Mouse (Mus musculus): ENCODE data around the gene Il6st.

The Il6st gene

DNA sequence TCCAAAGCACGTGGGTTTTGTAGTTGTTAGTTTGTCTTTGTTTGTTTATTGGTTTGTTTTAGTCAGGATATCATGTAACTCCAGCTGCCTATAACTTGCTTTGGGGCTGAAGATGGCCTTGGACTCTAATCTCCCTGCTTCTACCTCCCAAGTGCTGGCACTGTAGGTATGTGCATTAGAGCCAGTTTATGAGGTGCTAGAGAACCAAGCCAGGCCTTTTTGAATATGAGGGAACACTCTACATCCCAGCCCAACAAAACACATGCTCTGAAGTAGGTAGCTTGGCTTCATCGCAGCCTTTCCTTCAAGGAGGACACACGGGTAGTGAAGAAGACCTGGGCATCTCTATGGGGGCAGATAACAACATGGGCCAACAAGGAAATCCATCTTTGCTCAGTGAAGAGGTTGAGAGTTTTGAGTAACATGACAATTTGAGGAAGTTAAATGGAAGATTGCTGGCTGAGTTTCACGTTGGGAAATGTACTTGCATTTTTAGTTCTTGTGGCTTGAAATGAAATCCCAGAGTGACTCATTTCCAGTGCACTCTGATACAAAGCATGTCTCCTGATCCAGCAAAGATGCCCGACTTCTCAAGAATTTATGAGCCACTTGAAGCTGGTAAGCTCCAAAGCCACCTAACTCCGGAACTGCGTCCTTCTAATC lies 20.9 kb upstream of the Il6st start:
- peak; percentile 79 for DNase-seq (ENCODE audit: low read depth)

DNA sequence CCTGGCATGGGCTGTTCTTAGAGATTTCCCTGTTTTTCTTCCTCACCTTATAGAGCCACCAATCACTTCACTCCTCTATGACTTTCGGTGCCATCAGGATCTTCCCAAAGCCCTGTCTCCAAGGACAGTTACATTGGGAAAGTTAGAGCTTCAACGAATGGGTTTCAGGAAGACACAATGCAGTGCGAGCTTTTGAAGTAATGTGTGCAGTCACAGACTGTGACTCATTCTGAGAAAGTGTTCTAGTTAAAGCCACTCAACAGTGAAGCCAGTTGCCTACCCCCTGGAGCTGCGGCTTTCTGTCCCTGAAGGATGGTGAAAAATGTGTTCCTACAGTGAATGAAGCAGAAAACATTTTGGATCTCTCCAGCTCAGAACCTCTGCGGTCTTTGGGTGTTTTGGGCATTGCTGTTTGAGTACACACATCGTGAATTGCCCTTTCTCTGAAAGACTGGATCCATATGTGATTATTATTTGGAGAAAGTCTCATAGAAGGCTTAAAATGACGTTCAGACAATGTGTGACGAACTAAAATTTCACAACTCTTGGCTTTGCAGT lies 16.7 kb upstream of the Il6st start:
- peak; percentile 70 for DNase-seq (ENCODE audit: low read depth)

DNA sequence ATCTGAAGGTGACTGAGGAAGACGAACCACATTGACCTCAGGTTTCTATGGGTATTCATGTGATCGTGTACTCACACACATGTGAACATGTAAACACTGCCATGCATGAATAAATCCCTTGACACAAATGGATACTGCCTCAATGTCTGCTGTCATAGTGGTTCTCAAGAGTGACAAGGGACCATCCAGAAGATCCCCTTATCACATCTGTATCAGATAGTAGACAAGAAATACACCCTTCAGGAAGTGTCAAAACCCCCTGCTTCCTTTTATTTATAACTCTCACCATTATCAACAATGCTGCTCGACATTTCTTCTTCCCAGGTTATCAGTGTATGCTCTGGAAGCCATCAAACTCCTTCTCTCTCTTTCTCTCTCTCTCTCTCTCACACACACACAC lies 13.7 kb upstream of the Il6st start:
- DNase-seq (ENCODE audit: low read depth) = no peak

DNA sequence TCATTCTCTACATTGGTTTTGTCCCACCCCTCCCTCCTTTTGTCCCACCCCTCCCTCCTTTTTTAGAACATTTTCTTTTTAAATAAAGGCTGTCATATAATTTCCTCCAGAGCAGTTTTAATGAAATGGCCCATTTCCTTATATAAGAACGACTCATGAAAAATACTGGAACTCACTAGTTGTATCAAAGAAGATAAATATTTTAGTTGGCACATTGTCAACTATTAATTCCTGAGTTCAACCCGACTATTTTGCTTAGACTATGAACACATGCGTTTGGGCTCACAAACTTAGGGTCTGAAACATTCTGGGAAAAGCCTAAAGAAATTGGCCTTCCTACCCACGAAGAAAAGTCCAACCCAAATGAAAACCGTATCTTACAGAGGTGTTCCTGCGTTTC lies 6.5 kb upstream of the Il6st start:
- peak; percentile 58 for DNase-seq (ENCODE audit: low read depth)

DNA sequence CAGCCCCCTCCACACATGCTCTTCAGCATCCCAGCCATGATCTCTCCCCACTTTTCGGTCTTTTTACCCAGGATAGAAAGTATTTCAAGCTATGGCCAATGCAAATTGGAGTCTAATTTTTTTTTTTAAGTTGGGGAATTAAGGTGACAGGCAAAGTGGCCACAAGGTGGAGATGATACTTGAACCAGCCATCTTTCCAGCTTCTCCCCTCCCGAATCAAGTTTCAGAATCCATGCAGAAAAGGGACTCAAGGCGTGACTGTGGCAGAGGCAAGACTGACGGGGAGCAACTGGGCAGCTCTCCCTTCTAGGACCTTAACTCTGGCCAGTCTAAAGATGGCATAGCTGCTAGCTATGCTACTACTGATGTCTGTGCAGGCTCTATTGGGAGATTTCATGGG lies 5.9 kb upstream of the Il6st start:
- no peak for DNase-seq (ENCODE audit: low read depth)

DNA sequence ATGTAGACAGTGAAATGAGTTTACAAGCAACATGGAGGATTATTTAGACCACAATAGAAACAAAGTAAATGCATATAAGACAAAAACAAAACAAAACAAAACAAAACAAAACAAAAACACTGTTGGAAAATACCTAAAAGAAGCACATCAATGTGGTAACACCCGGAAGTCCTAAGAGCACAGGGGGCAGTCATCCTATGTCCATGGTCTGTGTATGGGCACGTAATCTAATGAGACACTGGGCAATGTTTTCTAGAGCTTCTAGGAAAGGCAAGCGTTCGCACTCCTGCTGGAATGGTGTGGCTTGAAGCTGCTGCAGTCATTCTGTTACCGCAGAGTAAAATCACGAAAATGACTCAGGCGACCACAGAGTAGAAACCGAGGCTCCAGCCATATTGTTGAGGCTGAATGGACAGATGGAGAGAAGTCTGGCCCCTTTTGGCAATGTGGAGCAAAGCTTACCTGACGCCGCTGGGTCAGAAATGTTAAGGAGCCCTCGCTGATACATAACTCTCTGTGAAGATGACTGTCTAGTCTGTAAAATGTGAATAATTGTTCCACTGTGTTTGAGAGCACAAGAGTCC lies 5.3 kb upstream of the Il6st start:
- no peak for DNase-seq (ENCODE audit: low read depth)

DNA sequence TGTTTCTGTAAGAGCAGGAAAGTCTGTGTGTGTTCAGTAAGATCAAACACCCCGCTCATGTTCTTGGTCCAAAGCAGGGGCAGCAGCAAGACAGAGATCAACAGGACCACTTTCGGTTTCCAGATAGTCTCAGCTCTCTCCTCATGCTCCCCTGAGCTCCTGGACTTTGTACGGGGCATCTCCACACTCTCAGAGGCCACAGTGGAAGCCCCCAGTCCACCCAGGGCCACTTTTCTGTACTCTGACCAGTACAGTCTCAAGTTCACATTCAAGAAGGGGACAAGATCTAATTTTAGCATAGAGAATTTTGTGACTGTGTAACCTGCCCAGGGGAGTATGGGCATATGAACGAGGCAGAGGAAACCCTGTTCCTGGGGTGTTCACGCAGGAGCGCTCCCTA lies 3.9 kb upstream of the Il6st start:
- no peak for DNase-seq (ENCODE audit: low read depth)

DNA sequence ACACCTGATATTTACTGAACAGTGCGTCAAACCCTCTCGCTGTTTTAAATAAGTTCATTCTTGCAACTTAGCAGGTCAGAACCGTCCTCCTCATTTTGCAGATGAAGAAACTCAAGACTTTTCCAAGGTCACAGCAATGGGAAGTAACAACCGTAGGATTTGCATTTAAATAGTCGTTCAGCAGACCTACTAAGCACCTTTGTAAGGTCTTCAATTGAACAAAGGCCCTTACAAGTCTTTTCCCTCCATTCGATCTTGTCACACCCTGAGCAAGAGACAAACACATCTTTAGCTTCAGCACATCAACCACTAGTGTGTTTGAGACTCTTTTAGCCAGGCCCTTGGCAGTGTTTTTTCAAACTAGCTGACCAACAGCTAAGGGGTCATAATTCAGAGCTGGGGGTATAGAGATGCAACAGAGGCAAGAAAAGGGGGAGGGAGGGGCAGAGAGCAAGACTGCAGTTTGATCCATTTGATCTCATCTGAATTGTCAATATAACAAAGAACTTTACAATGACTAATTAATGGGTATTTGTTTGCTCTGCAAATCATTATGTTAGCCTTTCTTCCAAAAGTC lies 1.4 kb upstream of the Il6st start:
- DNase-seq (ENCODE audit: low read depth) = no peak

DNA sequence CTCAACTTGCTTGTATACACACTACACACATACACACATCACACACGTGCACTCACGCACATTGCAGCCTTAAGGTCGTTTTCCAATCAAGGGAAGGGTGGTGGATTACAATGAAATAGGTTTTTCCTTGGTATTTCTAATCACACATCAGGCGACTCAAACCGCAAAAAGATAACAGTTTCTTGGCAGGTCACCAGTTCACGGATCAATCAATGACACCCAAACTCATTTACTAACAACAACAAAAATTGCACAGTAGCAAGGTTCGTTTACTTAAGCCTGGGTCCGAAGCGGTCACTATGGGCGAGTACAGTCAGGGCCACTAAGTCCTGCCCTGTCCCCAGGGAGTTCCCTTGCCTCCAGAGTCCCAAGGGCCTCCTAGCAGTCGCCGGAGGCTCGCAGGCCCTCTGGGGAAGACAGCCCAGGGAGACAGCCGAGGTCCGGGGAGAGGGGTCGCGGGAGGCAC lies 500 bp upstream of the Il6st start:
- no peak for DNase-seq (ENCODE audit: low read depth)

DNA sequence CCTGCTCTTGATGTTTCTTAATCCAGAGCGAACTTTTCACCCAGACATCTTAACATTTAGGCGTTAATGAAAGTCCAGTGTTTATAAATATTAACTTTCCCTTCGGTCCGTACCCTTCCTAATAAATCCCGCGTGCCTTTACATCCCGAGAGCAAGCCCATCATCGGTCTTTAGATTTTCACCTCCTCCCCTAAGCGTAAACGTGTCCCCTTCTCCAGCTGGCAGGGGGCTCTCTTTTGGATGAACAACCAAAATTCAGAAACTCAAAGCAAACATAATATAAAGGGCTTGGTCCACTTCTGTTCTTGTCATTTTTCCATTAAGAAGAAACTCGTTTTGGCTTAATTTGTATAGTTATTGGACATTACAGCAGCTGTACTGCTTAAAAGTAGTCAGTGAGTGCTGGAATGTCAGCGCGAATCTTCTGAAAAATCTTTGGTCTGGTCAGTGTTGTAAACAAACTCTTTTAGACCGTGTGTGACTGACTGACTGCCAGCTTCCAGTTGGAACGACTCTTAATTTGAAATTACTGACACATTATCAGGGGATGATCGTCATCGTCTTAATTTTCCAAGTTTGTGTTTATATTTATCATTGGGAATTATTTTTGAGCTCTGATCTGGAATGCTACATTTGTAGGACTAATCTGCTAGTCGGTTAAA lies 887 bp downstream of the Il6st start:
- DNase-seq (ENCODE audit: low read depth) = peak; percentile 50

DNA sequence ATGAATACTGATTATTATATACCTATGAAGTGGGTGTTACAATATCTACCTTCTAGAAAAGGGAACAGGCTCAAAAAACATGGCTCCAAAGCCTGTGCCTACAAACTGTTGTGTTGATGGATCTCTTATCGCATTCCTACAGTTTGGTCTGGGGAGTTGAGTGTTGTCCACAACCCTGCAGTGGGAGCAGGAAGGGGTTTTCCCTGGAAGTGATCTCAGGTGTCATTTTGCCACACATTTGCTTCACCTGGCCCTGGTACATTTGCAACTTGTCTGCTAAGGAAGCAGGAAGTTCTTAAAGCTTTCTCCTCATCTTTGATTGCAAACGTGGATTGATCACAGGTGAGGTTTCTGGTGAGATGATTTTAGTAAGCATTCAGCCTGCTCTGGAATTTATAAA lies 1.7 kb downstream of the Il6st start:
- DNase-seq (ENCODE audit: low read depth) = no peak

DNA sequence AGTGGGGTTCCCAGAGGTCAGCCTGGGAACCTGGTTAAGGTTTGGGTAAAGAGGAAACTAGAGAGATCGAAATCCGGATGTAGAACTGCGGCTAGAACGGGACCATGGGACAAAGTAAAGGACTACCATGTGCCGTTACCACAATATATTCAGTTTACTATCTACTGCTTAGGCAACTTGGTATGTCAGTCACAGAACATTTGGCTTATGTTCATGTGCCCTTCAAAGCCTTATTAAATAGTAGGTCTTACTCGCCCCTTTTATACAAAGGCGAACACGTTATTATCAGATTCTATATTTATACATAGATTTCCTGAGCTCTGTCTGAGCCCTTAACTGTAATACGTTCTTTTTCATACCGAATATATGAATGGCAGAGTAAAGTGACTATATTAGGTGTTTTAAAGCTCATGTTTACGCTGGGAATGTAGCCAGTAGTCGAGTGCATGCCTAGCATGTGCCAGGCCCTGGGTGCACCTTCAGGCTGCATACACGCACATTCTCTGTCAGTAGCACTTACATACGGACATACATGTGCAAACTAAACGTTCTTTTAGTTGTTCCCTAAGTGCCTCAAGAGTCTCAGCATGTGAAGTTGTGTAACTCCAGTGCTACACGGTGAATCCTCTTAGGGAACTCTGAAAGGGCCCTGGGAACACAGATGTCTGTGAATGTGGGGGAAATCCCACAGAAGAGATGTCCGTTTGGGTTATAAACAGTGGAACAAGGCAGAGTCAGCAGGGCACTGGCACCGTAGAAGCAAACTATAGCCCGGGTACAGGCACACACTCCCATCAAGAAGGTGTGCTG lies 2.5 kb downstream of the Il6st start:
- peak; percentile 34 for DNase-seq (ENCODE audit: low read depth)

DNA sequence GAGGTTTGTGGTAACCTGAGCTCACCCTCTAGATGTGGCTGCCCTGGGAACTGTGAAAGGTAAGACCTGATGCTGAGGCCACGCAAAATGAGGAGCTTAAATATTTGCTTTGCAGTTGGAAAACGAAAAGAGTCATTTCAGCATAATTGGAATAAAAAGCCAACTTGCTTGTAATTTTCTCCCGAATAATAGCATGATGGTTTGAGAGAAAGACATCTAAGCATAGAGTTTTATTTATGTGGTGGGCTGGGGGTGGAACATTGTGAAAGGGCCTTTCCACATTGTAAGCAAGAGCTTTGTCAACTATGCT lies 3.0 kb downstream of the Il6st start:
- no peak for DNase-seq (ENCODE audit: low read depth)

DNA sequence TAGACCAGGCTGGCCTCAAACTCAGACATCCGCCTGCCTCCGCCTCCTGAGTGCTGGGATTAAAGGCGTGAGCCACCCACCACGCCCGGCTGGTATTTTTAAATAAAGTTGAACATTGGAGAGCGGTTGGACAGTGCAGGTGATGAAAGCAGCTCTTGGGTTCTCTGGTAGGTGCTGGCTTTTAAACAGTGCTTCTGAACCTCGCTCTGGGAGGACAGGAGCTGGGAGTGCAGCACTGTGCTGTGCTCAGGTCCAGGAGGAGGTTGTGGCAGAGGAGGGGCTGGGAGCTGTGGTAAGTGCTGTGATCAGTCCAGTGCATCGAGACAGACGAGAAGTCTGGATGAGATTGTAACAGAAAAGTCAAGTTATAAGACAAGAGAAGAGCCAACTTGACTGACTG lies 3.5 kb downstream of the Il6st start:
- DNase-seq (ENCODE audit: low read depth) = no peak

DNA sequence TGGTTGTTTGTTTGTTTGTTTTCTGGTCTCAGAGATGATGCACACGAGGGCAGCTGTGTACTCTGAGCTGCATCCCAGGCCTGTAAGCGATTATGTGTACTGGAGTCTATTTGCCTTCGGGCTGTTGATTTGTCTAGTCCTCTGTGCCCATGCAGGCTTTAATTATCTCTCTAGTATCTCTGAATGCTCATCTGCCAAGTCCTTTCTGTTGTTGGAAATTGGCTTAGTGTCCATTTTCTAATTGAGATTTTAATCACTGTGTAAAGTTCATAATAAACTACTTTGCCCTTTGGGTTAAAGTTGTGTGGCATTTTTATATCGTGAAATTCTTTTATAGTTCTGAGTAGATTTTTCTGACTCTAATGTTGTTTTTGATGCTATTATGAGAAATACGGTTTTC lies 5.6 kb downstream of the Il6st start:
- DNase-seq (ENCODE audit: low read depth) = no peak

DNA sequence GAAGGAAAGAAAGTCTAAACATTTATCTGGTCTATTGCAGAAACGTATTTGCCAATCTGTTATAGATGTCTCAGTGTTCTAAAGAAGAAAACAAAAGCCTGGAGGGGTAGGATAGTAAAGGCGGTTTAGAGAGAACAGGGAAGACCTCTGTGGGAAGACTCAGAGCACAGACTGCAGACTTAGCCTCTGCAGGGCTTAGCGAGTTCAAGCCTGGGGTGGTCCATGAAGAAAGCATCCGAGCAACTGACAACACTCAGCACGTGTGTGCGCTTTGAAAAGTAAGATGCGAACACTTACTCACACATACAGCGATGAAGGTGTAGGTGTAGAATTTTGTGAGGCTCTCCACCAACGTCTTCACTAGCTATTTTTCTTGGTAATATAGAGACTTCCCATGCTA lies 7.3 kb downstream of the Il6st start:
- no peak for DNase-seq (ENCODE audit: low read depth)

DNA sequence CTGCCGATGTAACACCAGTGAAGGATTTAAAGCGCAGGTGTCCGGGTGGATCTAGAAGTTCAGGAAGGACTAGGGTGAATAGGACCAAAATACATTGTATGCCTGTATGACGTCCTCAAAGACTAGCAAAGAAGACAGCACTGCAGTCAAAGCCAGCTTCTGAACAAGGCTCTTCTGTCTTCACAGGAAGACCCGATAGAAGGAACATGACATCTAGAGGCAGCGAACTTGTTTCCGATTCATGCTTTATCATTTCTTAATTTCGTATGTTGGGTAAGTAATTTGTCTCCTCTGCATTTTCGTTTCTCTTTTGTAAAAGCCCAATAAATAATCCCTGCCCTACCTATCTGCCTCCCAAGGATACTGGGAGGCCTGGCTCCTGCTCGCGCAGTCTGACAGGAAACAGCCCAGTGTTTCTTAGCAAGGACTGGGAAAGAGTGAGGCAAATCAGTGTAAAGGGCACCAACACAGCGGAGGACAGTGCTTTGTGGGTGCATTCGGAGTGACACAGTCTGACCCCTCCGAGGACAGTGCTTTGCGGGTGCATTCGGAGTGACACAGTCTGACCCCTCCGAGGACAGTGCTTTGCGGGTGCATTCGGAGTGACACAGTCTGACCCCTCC lies 8.6 kb downstream of the Il6st start:
- DNase-seq (ENCODE audit: low read depth) = no peak

DNA sequence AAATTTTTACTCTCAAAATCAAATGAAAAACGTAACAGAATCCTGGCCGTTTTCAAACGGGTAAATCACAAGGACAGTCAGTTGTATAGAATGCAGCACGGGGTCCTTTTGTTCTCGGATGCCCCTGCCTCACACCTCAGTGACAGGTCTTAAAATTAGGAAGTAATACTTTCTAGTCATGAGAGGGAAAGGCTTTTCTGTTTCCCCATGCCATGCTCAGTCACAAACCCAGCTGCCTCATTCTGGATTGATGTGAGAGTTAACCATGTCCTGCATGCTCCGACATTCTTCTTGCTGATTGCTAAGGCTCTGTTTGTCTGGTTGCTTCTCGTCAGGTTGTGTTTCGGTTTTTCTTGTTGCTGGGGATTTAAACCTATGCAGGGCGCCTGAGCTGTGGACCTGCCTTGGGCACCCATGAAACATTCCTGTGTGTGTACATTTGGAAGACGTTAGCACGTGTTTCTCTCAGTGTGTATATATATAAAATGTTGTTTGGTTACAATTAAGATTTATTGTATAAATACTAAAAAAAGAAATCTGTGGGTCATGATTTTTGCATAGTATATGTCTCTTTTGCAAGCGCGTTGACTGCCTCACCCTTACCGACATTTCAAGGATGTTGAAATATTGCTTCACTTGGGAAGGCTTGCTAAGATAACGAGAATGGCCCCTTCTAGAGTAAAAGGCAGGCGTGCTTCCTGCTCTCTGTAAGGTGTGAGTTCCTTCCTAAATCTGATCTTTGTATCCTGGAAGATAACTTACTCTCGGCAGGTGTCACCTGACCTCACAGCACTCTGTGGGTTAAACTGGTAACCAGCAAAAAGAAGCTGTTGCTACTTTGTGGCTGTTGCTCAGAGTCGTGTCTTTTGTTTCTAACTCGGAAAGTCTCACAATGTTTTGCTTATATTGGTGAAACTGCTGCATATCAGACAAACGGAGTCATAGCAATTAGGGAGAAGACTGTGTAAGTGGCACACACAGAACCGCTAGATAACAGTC lies 10.2 kb downstream of the Il6st start:
- no peak for DNase-seq (ENCODE audit: low read depth)

DNA sequence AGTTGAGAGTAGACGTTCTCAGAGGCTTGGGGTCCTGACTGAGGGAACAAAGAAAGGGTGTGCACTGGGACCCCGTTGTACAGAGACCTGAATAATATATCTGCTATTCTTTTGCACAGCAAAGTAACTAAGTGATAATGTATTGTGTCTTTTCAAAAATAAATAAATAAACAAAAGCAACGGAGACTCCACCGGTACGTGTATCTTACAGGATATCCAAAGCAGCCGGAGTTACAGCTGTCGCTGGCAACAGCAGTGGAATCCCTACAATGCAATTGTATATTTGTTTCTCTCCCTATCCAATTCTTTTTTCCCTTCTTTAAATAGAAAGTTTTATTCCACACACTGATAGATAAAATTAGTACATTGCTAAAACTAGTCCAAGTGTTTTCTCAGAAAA lies 15.2 kb downstream of the Il6st start:
- DNase-seq (ENCODE audit: low read depth) = no peak

DNA sequence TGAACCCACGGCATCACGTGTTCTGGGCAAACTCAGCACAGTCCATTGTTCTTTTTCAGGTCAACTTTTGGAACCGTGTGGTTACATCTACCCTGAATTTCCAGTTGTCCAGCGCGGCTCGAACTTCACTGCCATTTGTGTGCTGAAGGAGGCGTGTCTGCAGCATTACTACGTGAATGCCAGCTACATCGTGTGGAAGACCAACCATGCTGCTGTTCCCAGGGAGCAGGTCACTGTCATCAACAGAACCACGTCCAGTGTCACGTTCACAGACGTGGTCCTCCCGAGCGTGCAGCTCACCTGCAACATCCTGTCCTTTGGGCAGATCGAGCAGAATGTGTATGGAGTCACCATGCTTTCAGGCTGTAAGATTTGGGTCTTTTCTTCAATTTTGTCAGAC lies 16.1 kb downstream of the Il6st start:
- no peak for DNase-seq (ENCODE audit: low read depth)

DNA sequence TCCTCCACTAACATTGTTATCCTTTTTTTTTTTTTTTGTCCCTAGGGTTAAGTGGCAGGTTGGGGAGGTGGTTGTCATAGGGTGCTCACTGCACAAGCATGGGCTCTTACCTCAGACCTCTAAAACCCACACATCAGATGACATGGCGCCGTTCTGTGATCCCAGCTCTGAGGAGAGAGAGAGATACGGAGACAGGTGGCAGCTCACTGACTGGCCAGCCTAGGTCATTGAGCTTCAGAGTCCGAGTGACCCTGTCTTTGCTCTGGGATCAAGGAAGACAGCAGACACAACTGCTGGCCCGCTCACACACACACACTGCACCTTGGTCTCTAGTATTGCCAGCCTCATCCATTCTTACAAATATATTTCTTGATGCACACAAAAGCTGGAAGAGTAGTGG lies 18.7 kb downstream of the Il6st start:
- DNase-seq (ENCODE audit: low read depth) = no peak

Data from NIH3T3 (cell line).